Mouse (Mus musculus) testis, adult 2 months (tissue): ENCODE measurements around the gene Nt5m.

Experiments
- CTCF ChIP-seq: fragments of 200-500 bp; IDR thresholded peaks from 2 replicates; pipeline ENCODE4 v1.5.1; 2012; ENCODE audit warnings: low read depth, mild to moderate bottlenecking, inconsistent platforms, low read length, moderate library complexity; ENCODE audit not compliant: control insufficient read depth, insufficient read depth, insufficient replicate concordance
- POLR2A ChIP-seq: fragments of 200-500 bp; IDR thresholded peaks from 2 replicates; pipeline ENCODE4 v1.6.1; 2012; ENCODE audit warnings: low read depth, mild to moderate bottlenecking, inconsistent platforms, low read length, moderate library complexity; ENCODE audit not compliant: control insufficient read depth

- TF ChIP-seq CTCF (no peak), POLR2A (no peak)
These were observed 32.9 kb downstream of the Nt5m start for GRCm38 (mm10) chr11:59872124-59872523.
